Mouse (Mus musculus) lung, adult 2 months (tissue): ENCODE measurements around the gene Gimap4. TPM values are rescaled to one million over a fixed set of nuclear protein-coding genes. Genes with fewer than 3 reads are reported as not detected.

Source experiments
- DNase-seq: peaks from one replicate; pipeline ENCODE4 v3.0.0; 2022
- H3K4me1 ChIP-seq: fragments of 200-500 bp; 2 replicates; pipeline ENCODE4 v1.6.1; 2011; ENCODE audit warnings: low read length; ENCODE audit not compliant: control insufficient read depth, insufficient read depth
- H3K4me3 ChIP-seq: fragments of 200-500 bp; replicated peaks from 2 replicates; pipeline ENCODE3; 2011; ENCODE audit warnings: low read depth, mild to moderate bottlenecking, control low read depth, low read length; ENCODE audit errors: extremely low read depth
- CTCF ChIP-seq: fragments of 200-500 bp; IDR thresholded peaks from 2 replicates; pipeline ENCODE4 v1.5.1; 2011; ENCODE audit warnings: mild to moderate bottlenecking, low read length, control low read depth; ENCODE audit not compliant: insufficient read depth
- POLR2A ChIP-seq: fragments of 200-500 bp; IDR thresholded peaks from 2 replicates; pipeline ENCODE4 v1.6.1; 2011; ENCODE audit warnings: low read depth, mild to moderate bottlenecking, control low read depth, low read length, borderline replicate concordance; ENCODE audit errors: extremely low read depth
- WGBS: fragments of 180-500 bp; shearing (Covaris S2); methylation state at CpG from one replicate; pipeline ENCODE4 v1.1.7; 2018; 5-methylcytosine and 5-hydroxymethylcytosine counted together
- polyA plus RNA-seq: library from polyadenylated mRNA; depleted of rRNA; stranded (reverse); fragments of >200 nt; gene quantifications from 2 replicates; pipeline ENCODE4 v1.2.3, GENCODE M21; 2012

Gene Gimap4
- polyA plus RNA-seq, 1 experiment, result 58.9 TPM

- no peak overlapping the region for H3K4me3 ChIP-seq
- TF ChIP-seq POLR2A (no peak), CTCF (no peak)
- no peak for DNase-seq
- H3K4me1 ChIP-seq, result no peaks in the 10 kb centered on the region; the same call in 1 of the 2 replicates
- 74% methylated on average over 4 of the region's 4 CpGs for WGBS
Observed at GRCm38 (mm10) chr6:48720326-48720725, 36.0 kb downstream of the Gimap4 start.

GRCm38 (mm10) chr6:48723468-48723867 lies 39.1 kb downstream of the Gimap4 start:
- no peaks in the 10 kb centered on the region; the same call in 1 of the 2 replicates for H3K4me1 ChIP-seq
- no peak for TF ChIP-seq CTCF
- TF ChIP-seq POLR2A, result no peak
- DNase-seq, result no peak
- H3K4me3 ChIP-seq, result no peak overlapping the region
- 62% methylated on average over 8 of the region's 8 CpGs for WGBS

GRCm38 (mm10) chr6:48725476-48725875 lies 41.1 kb downstream of the Gimap4 start:
- 0% methylated on average over 1 of the region's 1 CpGs for WGBS
- DNase-seq, result no peak
- H3K4me3 ChIP-seq, result no peak overlapping the region
- no peaks in the 10 kb centered on the region; the same call in 1 of the 2 replicates for H3K4me1 ChIP-seq
- no peak for TF ChIP-seq POLR2A
- TF ChIP-seq CTCF, result no peak

DNA sequence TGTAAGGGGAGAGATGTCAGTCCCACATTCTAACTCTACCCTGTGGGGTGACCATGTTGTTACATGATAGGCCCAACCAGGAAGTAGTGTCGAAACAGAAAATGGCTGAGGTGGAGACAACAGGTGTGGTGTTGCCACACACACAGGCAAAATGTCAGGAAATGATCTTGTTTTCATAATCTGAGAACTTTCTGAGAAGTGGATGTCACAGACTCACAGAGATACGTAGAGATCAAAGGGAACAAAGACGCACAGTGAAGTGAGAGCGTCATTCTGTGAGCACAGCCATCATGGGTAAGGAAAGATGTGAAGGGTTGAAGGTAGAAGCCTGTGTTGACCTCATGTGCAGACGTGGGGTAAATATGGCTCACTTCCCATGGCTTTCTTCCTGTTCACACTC lies 43.4 kb downstream of the Gimap4 start:
- H3K4me1 ChIP-seq, result no peaks in the 10 kb centered on the region; the same call in 1 of the 2 replicates
- no peak for DNase-seq
- H3K4me3 ChIP-seq, result no peak overlapping the region
- TF ChIP-seq POLR2A (no peak), CTCF (no peak)
- 81% methylated on average over 5 of the region's 5 CpGs for WGBS

- Histone ChIP-seq H3K4me3 (no peak overlapping the region), H3K4me1 (no peaks in the 10 kb centered on the region)
- DNase-seq, result no peak
- 42% methylated on average over 8 of the region's 8 CpGs for WGBS
- no peak for TF ChIP-seq POLR2A
- no peak for TF ChIP-seq CTCF
Observed at GRCm38 (mm10) chr6:48732864-48733304, 48.5 kb downstream of the Gimap4 start.

DNA sequence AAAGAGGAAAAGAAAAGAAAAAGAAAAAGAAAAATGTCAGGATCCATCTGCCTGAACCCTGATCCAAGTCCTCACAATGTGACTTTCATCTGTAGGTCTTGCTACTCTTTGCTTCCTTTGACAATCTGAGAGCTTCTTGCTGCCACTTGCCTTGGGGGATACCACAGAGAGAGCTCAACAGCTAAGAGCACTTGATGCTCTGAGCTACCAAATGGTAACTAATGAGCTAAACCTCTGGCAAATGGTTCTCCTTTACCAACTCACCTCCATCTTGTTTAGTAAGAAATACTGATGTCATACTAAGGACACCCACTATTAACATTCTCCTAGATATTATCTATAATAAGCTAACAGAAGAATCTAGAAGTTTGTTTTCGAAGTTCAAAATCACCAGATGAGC lies 49.3 kb downstream of the Gimap4 start:
- TF ChIP-seq POLR2A, result no peak
- TF ChIP-seq CTCF, result no peak
- WGBS, result 87% methylated on average over 1 of the region's 1 CpGs
- Histone ChIP-seq H3K4me1 (no peaks in the 10 kb centered on the region), H3K4me3 (no peak overlapping the region)
- no peak for DNase-seq

GRCm38 (mm10) chr6:48737053-48737452 lies 52.7 kb downstream of the Gimap4 start:
- Histone ChIP-seq H3K4me1 (no peaks in the 10 kb centered on the region), H3K4me3 (no peak overlapping the region)
- TF ChIP-seq CTCF (no peak), POLR2A (no peak)
- WGBS, result 65% methylated on average over 2 of the region's 2 CpGs
- DNase-seq, result no peak

DNA sequence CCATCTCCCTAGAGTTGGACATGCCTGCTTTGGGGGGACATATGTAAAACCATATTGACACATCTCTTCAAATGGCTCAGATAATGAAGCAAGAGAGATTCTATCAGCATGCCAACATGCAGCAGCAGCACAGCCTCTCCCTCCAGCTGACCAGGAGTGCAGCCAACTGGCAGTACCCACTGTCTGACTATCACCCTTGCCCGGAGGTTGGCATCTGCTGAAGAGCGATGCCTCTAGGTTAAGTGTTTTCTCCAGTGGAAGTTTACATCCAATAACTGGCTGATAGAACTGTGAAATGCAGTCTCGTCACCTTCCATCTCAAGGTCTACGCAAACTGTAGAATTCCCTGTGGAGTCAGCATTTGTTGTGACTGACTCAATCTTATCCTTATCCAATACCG lies 53.3 kb downstream of the Gimap4 start:
- Histone ChIP-seq H3K4me1 (peaks cover 1% of the 10 kb centered on the region), H3K4me3 (no peak overlapping the region)
- no peak for DNase-seq
- no peak for TF ChIP-seq POLR2A
- TF ChIP-seq CTCF, result no peak
- WGBS, result 78% methylated on average over 5 of the region's 5 CpGs

DNA sequence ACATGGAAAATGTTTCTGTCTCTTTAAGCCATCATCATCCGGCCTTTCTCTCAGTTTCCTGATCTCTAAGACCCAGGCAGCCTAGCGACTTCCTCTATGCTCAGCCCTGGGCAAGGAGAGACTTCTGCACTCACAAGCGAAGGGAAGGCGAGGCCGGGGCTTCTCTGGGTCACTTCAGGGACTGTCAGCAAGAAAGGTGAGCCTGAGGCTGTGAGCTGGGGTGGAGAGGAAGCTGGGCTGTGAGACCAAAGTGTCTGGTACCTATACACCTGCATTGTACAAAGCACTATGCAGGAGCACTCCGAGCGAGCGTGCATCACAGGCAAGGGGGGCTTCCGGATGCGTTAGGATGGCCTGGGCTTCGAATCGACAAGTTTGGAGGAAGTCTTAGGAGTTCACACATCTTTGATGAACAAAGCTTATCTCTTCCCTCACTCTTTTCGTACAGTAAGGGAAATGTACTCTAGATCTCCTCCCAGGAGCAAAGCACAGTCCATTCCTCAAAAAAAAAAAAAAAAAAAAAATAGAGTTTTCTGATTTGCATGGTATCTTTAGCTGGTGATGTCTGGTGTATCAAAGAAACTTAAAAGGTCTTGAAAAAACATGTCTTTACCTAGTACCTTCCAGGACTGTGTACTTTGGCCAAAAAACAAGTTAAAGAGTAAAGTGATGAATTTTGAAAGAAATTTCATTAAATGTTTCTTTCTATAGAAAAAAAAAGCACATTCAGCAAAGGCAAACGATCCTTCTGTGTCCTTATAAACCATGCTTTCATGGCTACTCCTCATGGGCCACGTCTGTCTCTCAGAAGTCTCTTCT lies 54.8 kb downstream of the Gimap4 start, which contains the start of gene Gimap1:
Gene Gimap1, plus strand, starts transcription at position 94 of the 819 bp plus-strand sequence.
- peaks cover 6% of the 10 kb centered on the region for H3K4me1 ChIP-seq
- no peak for DNase-seq
- peak within 1 kb of the TSS; percentile 97 for H3K4me3 ChIP-seq
- TF ChIP-seq CTCF, result no peak
- peak; percentile 92; the same call in 1 of the 2 replicates for TF ChIP-seq POLR2A
- 35% methylated on average over 15 of the region's 15 CpGs for WGBS

GRCm38 (mm10) chr6:48739780-48740055 lies 55.4 kb downstream of the Gimap4 start:
- Histone ChIP-seq H3K4me3 (peak overlapping the region; percentile 44), H3K4me1 (peaks cover 6% of the 10 kb centered on the region)
- DNase-seq, result no peak
- TF ChIP-seq CTCF, result no peak
- no peak for TF ChIP-seq POLR2A
- WGBS, result 39% methylated on average over 3 of the region's 3 CpGs
